Mouse (Mus musculus): ENCODE data around the gene Mafg. TPM values are rescaled to one million over a fixed set of nuclear protein-coding genes. Genes with fewer than 3 reads are reported as not detected.
A peak's percentile ranks its signal among the peaks of the same experiment; 100 is the strongest.
"Not testable (repeated sequence)": the region's sequence is repeated elsewhere in the genome, so short reads cannot be mapped to it uniquely, and the experiment has no call there.

Gene Mafg
- polyA plus RNA-seq, 1 experiment from 2014 or later = 20.2 TPM

- H3K27ac ChIP-seq = peak overlapping the region; percentile 99
- H3K4me3 ChIP-seq = peak overlapping the region; percentile 100
- no peaks in the 10 kb centered on the region for H3K27me3 ChIP-seq (ENCODE audit: poor library complexity, severe bottlenecking)
- DNase-seq (ENCODE audit: extremely low spot score, low spot score) = no peak
- H3K4me1 ChIP-seq = peaks cover 44% of the 10 kb centered on the region
- no peaks in the 10 kb centered on the region for H3K9me3 ChIP-seq
- H3K36me3 ChIP-seq (replicated peaks) = peaks cover 80% of the 10 kb centered on the region
- 5% methylated on average over 97 of the region's 99 CpGs for WGBS
Measured at GRCm38 (mm10) chr11:120597240-120598235, 35.9 kb downstream of the Mafg start.

GRCm38 (mm10) chr11:120588531-120588930, 44.9 kb downstream of the Mafg start:
- peaks cover 4% of the 10 kb centered on the region; the same call in 1 of the 2 replicates for H3K9me3 ChIP-seq
- H3K27ac ChIP-seq = no peak overlapping the region
- H3K36me3 ChIP-seq (replicated peaks) = peaks cover 99% of the 10 kb centered on the region
- whole genome bisulfite sequencing = 91% methylated on average over 6 of the region's 6 CpGs
- H3K4me3 ChIP-seq = no peak overlapping the region
- no peaks in the 10 kb centered on the region for H3K27me3 ChIP-seq (ENCODE audit: poor library complexity, severe bottlenecking)
- no peak for DNase-seq (ENCODE audit: extremely low spot score, low spot score)
- no peaks in the 10 kb centered on the region for H3K4me1 ChIP-seq

- no peak for DNase-seq (ENCODE audit: extremely low spot score, low spot score)
- H3K9me3 ChIP-seq = peaks cover 4% of the 10 kb centered on the region; the same call in 1 of the 2 replicates
- H3K27me3 ChIP-seq (ENCODE audit: poor library complexity, severe bottlenecking) = no peaks in the 10 kb centered on the region
- no peak overlapping the region for H3K4me3 ChIP-seq
- 95% methylated on average over 1 of the region's 1 CpGs for WGBS
- peaks cover 78% of the 10 kb centered on the region for H3K36me3 ChIP-seq (replicated peaks)
- H3K27ac ChIP-seq = no peak overlapping the region
- peaks cover 29% of the 10 kb centered on the region for H3K4me1 ChIP-seq
Measured at GRCm38 (mm10) chr11:120583937-120584336, 49.5 kb downstream of the Mafg start.

DNA sequence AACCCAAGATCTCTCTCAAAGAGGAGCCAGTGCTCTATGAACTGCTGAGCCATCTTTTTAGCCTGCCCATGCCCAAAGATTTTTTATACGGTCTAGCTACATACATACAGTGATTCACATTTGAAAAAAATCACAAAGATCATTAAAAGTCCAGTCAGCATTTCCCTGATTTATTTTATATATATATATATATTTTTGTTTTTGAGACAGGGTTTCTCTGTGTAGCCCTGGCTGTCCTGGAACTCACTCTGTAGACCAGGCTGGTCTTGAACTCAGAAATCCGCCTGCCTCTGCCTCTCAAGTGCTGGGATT, 50.5 kb downstream of the Mafg start:
- 89% methylated on average over 2 of the region's 2 CpGs for WGBS
- DNase-seq (ENCODE audit: extremely low spot score, low spot score); H3K27ac ChIP-seq; H3K9me3 ChIP-seq; H3K27me3 ChIP-seq (ENCODE audit: poor library complexity, severe bottlenecking); H3K4me3 ChIP-seq: not testable (repeated sequence)
- H3K36me3 ChIP-seq (replicated peaks) = peaks cover 78% of the 10 kb centered on the region
- peaks cover 39% of the 10 kb centered on the region for H3K4me1 ChIP-seq

DNA sequence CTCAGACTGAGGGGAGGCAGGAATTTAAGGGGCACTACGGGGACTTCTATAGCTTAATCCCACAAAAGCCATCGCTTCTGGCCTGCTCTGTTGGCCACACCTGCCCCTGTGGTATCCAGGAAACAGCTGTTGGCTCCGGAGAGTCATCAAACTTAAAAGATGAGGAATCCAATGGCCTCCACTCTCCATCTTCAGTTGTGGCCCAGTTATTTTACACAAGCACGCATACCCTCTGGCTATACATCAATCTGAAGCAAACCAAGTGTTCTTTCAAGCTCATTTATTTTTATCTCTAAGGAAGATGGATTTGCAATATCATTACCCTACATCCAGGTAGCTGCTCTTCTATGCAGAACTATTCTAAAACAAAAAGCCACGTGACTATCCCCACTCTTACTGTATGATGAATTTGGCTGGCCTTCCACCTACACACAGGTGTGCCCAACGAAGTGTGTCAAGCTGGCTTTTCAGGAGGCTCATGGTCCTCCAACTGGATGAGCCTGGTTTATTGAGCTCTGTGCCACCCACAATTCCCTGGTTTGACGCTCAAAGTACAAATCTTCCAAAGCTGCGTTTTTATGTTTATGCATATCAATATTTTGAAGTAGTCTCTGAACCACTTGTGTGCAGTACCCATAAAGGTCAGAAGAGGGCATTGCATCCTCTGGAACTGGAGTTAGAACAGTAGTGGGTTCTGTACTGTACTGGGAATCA, 51.0 kb downstream of the Mafg start:
- H3K4me1 ChIP-seq = peaks cover 41% of the 10 kb centered on the region
- H3K4me3 ChIP-seq = peak overlapping the region; percentile 89
- no peak for DNase-seq (ENCODE audit: extremely low spot score, low spot score)
- peak overlapping the region; percentile 99 for H3K27ac ChIP-seq
- WGBS = 75% methylated on average over 8 of the region's 8 CpGs
- H3K27me3 ChIP-seq (ENCODE audit: poor library complexity, severe bottlenecking) = no peaks in the 10 kb centered on the region
- peaks cover 4% of the 10 kb centered on the region; the same call in 1 of the 2 replicates for H3K9me3 ChIP-seq
- peaks cover 78% of the 10 kb centered on the region for H3K36me3 ChIP-seq (replicated peaks)

DNA sequence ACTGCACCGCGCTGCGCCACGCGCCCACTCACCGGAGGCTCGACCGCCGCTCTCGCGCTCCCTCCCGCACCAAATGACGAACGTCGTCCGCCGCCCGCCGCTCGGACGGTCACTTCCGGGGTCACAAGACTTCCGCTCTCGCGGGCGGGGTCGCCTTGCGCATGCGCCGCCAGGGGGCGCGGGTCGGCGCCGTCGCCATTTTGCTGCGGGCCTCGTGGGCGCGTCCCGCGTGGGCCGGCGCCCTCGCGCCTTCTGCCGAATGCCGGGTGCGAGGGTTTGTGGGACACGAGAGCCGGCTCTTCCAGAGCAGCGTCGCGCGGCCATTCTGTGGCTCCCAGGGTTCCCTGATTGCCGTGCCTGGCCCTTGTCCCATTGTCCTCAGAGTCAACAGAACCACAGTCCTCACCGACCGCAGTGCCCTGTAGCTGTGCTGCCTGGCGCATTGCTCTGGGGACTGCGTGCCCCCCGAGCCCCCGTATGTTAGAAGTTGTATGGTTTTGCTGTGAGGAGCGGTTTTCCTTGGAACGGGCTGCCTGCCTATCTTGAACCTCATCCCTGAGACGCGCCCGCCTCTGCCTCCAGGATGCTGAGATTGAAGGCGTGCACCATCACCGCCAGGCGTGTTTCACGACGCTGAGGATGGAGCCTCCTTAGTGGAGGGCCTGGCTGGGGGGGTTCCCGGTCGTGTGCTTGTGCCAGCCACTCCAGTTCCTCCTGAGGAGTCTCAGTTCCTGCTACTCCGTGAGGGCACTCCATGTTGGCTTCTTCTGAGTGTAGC, 51.7 kb downstream of the Mafg start, which contains the start of gene Arhgdia:
Arhgdia (minus strand) TSS at position 135 of the 778 bp plus-strand sequence.
- Histone ChIP-seq H3K36me3 (replicated peaks) (peaks cover 78% of the 10 kb centered on the region), H3K4me1 (peaks cover 41% of the 10 kb centered on the region), H3K27me3 (ENCODE audit: poor library complexity, severe bottlenecking) (no peaks in the 10 kb centered on the region), H3K27ac (peak within 1 kb of the TSS; percentile 99), H3K4me3 (peak within 1 kb of the TSS; percentile 89), H3K9me3 (peaks cover 4% of the 10 kb centered on the region; the same call in 1 of the 2 replicates)
- WGBS = 5% methylated on average over 69 of the region's 75 CpGs
- peak; percentile 82 for DNase-seq (ENCODE audit: extremely low spot score, low spot score)

DNA sequence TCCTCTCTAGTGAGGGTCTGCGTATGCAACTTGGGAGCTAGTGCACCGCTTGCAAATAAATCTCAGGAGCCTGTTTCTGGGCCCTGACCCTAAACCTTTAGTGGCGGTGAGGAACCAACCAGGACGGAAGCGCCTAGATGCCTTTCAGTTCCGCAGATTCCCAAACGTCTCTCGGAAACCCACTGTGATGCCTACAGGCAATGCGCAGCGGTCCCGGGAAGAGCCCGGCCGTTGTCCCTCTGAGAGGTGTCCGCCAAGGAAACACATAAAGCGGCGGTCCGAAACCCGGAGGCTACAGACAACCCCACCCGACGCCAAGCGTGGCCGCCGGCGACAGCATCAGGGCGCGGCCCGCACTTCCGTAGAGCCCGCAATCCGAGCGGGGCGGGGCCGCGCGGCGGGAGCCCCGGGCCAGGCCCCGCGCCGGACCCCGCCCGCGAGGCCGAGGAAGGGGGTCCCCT, 52.5 kb downstream of the Mafg start:
- H3K4me1 ChIP-seq = peaks cover 41% of the 10 kb centered on the region
- H3K27me3 ChIP-seq (ENCODE audit: poor library complexity, severe bottlenecking) = no peaks in the 10 kb centered on the region
- peak; percentile 49 for DNase-seq (ENCODE audit: extremely low spot score, low spot score)
- peaks cover 4% of the 10 kb centered on the region; the same call in 1 of the 2 replicates for H3K9me3 ChIP-seq
- H3K36me3 ChIP-seq (replicated peaks) = peaks cover 76% of the 10 kb centered on the region
- peak overlapping the region; percentile 89 for H3K4me3 ChIP-seq
- H3K27ac ChIP-seq = peak overlapping the region; percentile 99
- under 1% methylated on average over 43 of the region's 44 CpGs for WGBS

- Histone ChIP-seq H3K36me3 (replicated peaks) (peaks cover 69% of the 10 kb centered on the region), H3K27me3 (ENCODE audit: poor library complexity, severe bottlenecking) (no peaks in the 10 kb centered on the region), H3K9me3 (peaks cover 4% of the 10 kb centered on the region; the same call in 1 of the 2 replicates), H3K4me3 (peak overlapping the region; percentile 89), H3K27ac (peak overlapping the region; percentile 99), H3K4me1 (peaks cover 41% of the 10 kb centered on the region)
- no peak for DNase-seq (ENCODE audit: extremely low spot score, low spot score)
- 67% methylated on average over 7 of the region's 7 CpGs for WGBS
Measured at GRCm38 (mm10) chr11:120580190-120580589, 53.2 kb downstream of the Mafg start.

DNA sequence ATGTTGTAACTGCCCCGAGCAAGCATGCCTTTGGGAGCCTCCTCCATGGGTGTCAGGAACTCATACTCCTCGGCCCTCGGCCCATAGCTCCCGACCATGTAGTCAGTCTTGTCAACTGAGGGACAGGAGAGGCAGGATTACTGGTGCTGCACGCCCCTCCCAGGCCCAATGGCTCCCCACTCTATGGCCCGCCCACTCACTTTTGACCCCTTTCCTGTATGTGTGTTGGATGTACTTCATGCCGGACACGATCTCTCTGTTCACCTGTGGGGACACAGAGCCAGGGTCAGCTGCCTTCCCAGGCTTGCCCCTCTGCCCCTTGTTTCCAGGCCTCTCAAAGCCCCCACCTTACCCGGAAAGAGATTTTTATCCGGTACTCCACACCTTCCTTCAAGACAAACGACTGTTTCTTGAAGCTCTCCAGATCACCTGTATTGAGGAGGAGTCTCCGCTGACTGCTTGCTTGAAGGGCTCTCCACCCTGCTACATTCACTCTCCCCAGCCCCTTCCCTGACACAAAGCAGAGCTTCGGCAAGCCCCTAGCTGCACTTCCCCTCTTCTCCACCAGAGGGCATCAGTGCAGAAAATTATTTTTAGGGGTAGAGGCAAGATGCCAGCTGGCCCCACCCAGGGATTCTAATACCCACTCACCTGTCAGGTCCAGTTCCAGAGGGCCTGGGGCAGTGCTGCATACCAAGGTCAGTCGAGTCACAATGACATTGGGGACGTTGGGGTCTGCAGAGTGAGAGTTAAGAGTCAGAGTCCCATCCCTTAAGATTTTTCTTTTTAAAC, 53.9 kb downstream of the Mafg start:
- Histone ChIP-seq H3K27ac (peak overlapping the region; percentile 99), H3K27me3 (ENCODE audit: poor library complexity, severe bottlenecking) (no peaks in the 10 kb centered on the region), H3K4me3 (peak overlapping the region; percentile 89), H3K9me3 (peaks cover 4% of the 10 kb centered on the region; the same call in 1 of the 2 replicates), H3K36me3 (replicated peaks) (peaks cover 62% of the 10 kb centered on the region), H3K4me1 (peaks cover 46% of the 10 kb centered on the region)
- 65% methylated on average over 15 of the region's 15 CpGs for WGBS
- DNase-seq (ENCODE audit: extremely low spot score, low spot score) = peak; percentile 86

DNA sequence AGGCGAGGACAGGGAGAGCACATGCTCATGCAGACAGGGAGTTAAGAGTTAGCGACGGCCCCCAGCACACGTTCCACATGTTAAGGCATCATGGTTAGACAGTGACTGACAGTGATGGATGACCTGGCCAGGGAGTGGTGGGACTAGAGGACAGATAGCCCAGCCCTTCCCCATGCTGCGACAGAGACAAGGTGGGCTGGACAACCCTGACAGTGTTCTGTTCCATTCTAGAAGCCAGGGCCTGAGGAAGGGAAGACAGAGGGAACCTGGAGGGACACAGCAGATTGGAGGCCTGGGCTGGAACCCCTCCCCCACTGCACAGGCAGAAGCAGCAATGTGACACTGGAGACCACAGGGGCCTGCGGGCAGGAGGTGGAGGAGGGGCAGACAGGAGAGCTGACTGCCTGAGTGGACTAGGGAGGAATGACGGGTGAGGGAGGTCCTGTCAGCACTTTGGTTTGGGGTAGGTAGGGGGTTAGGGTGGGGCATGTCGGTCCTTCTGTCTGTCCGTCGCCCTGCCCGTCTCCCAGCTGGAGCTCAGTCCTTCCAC, 54.6 kb downstream of the Mafg start:
- Histone ChIP-seq H3K4me1 (peaks cover 53% of the 10 kb centered on the region), H3K27ac (0 out of 2 replicates have a peak overlapping the region, but pooled peaks have one; percentile 99), H3K36me3 (replicated peaks) (peaks cover 55% of the 10 kb centered on the region), H3K4me3 (peak overlapping the region; percentile 89; the same call in 1 of the 2 replicates), H3K27me3 (ENCODE audit: poor library complexity, severe bottlenecking) (no peaks in the 10 kb centered on the region), H3K9me3 (peaks cover under 1% of the 10 kb centered on the region; the same call in 1 of the 2 replicates)
- no peak for DNase-seq (ENCODE audit: extremely low spot score, low spot score)
- 85% methylated on average over 11 of the region's 11 CpGs for WGBS

DNA sequence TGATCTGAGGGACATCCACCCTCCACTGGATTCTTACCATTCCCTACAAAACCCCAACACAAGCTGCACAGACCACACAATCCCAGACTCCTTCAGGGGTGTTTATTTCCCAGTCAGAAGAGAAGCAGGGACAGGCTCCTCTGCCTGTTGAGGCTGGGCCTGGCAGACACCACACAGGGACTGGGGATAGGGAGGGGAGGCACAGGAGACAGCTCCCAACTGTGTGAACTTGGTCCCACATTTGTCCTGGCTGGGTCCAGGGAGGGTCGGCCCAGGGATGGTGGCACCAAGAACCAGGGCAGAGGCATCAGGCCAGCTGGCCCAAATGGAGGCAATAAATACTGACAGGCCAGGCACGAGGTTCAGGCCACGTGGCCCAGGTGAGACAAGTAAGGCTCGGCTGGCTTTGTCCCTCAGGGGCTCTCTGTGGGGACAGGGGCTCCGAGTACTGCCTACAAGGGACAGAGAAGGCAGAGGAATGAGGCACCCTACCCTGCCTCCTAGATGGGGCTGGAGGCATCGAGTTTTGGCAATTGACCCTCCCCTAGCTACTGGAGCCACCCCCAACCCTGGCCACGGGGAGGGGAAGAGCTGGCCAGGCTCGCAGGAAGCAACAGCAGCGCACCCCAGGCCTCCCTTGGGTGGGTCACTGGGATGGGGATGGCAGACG, 55.2 kb downstream of the Mafg start:
- Histone ChIP-seq H3K9me3 (no peaks in the 10 kb centered on the region), H3K36me3 (replicated peaks) (peaks cover 50% of the 10 kb centered on the region), H3K4me1 (peaks cover 54% of the 10 kb centered on the region), H3K27ac (no peak overlapping the region; the same call in 1 of the 2 replicates), H3K27me3 (ENCODE audit: poor library complexity, severe bottlenecking) (no peaks in the 10 kb centered on the region), H3K4me3 (peak overlapping the region; percentile 2; the same call in 1 of the 2 replicates)
- DNase-seq (ENCODE audit: extremely low spot score, low spot score) = no peak
- WGBS = 93% methylated on average over 10 of the region's 10 CpGs
